Mouse (Mus musculus) megakaryocyte-erythroid progenitor cell, adult 5-6 weeks (primary cell): ENCODE data around the gene Grik2. TPM values are rescaled to one million over a fixed set of nuclear protein-coding genes. Genes with fewer than 3 reads are reported as not detected.

Experiments
- ATAC-seq: replicated peaks from 2 replicates; pipeline ENCODE4 v1.8.0; 2016; ENCODE audit warnings: mild to moderate bottlenecking, inconsistent platforms; ENCODE audit not compliant: severe bottlenecking, poor library complexity, low FRiP score, low TSS enrichment
- total RNA-seq, 2 experiments: library from RNA; stranded (forward) in 1 of 2; stranded (reverse) in 1 of 2; fragments of 200-1000, 215-1000 nt in 1 of 2; fragments of >200 nt in 1 of 2; fragmentation: Nextera tagmentation in 1 of 2; gene quantifications; 2 replicates each; pipeline ENCODE4 v1.2.3; 2014 to 2017

Grik2 gene
- total RNA-seq, 2 experiments from 2014 or later, result not detected

GRCm38 (mm10) chr10:49709748-49710147 is 78.8 kb downstream of the Grik2 start:
- no peak for ATAC-seq

DNA sequence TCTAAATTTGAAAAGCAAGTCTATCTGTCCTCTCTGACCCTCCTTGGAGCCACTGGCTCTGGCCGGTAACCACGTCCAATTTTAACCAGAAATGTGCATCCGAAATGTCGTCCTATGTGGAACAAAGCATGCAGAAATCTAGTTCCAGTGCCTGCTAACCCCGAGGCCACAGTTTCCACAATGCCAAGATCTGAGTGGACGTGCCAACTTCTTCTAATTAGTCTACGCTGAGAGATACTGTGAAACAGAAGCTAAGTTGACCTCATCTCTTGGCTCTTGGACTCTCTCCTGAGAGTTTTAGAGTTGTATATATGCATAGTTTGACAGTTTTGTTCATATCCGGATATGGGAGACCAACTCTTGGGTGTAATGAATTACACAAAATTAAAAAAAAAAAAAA is 84.1 kb downstream of the Grik2 start:
- ATAC-seq, result no peak

DNA sequence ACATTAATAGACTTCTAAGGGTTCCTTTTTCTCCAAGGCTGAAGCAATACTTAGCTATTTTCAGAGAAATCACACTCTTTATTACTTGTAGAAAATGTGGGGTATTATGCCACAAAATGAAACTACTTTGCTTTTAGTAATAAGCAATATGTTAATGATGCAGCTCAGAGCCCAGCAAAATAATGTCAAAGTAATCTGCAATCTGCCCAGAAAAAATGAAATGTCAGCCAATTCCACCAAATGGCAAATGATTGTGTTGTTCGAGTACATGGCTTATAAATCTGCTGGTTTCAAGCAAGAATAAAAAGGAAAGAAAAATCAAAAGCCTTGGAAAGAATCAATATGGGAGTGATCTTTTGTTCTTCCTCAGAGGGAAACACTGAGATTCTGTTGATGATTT is 136.2 kb downstream of the Grik2 start:
- ATAC-seq, result no peak

DNA sequence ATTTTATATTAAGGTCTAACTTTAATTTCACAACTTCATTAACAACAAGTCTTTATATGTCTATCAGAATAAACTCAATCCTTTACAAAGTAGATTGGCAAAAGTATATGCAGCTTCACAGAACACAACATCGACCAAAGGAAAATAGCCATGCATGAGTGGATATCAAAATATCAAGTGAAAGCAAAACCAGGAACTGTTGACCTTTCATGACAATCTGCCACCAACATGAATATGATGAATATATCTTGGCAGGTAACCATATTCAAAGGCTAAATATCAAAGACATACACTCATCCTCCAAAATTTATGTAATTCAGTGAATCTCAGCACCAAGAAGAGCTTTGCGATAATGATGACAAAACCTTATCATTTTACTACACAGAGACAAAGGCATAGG is 141.4 kb downstream of the Grik2 start:
- ATAC-seq, result no peak

- ATAC-seq, result no peak
Measured at GRCm38 (mm10) chr10:49639901-49640300, 148.7 kb downstream of the Grik2 start.

- ATAC-seq, result no peak
Measured at GRCm38 (mm10) chr10:49623951-49624350, 164.6 kb downstream of the Grik2 start.

GRCm38 (mm10) chr10:49597652-49598051 is 190.9 kb downstream of the Grik2 start:
- ATAC-seq, result no peak

DNA sequence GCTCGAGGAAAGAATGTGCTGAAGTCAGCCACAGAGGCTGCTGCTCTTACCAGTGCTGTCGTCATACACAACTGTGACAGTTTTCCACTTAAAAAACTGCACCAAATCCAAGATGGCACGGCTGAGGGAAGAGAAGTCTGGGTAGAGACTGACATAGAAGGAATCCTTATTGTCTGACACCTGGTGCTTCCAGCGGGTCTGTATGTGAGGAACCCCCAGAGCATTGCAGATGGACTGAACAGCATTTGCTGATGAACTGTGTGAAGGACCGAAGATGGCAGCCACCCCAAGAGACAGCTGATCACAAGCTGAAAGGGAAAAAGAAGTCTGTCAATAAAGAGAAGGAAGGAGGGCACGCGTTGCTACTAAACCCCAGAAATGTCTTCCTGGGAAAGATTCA is 215.1 kb downstream of the Grik2 start:
- ATAC-seq, result no peak

DNA sequence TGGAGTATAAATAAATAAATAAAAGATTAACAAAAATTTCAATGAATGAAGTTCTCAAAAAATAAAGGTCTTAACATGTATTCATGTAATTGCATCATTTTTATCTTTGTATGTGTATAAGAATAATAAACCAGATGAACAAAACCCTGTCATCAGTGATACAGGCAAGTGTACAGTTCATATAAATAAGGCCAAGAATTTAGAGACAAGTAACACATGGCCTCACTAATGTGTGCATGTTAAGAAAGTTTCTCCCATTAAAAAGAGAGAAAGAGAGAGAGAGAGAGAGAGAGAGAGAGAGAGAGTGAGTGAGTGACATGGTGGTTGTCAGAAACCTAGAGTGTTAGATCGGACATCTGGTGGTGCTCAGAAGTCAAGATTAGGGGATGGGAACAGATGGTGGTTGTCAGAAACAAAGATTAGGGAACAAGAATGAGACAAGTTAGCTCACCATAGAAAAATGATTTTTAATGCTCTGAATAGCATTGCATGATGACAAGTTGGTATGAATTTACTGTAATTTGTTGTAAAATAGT is 228.6 kb downstream of the Grik2 start:
- ATAC-seq, result no peak

- ATAC-seq, result no peak
Measured at GRCm38 (mm10) chr10:49542249-49542648, 246.3 kb downstream of the Grik2 start.

- ATAC-seq, result no peak
Measured at GRCm38 (mm10) chr10:49519752-49520151, 268.8 kb downstream of the Grik2 start.

DNA sequence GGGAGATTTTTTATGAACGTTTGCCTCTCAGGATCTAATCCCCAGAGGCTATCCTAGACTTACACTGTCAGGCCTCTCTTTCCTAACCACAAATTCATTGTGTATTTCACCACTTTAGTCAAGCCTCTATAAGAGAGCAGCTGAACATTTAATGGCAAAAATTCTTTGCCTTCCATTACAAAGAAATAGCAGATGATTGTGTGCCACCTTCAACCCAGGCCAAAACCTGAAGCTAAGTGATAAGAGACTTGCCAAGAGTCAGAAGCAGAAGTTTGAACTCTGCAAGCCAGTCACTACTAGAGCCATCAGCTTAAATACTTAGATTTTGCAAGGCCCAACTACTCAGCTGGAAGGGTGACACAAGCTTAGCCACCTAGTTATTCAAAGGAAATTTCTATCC is 287.9 kb downstream of the Grik2 start:
- no peak for ATAC-seq

GRCm38 (mm10) chr10:49497302-49497701 is 291.3 kb downstream of the Grik2 start:
- ATAC-seq, result no peak

- no peak for ATAC-seq
Measured at GRCm38 (mm10) chr10:49481439-49481838, 307.1 kb downstream of the Grik2 start.

DNA sequence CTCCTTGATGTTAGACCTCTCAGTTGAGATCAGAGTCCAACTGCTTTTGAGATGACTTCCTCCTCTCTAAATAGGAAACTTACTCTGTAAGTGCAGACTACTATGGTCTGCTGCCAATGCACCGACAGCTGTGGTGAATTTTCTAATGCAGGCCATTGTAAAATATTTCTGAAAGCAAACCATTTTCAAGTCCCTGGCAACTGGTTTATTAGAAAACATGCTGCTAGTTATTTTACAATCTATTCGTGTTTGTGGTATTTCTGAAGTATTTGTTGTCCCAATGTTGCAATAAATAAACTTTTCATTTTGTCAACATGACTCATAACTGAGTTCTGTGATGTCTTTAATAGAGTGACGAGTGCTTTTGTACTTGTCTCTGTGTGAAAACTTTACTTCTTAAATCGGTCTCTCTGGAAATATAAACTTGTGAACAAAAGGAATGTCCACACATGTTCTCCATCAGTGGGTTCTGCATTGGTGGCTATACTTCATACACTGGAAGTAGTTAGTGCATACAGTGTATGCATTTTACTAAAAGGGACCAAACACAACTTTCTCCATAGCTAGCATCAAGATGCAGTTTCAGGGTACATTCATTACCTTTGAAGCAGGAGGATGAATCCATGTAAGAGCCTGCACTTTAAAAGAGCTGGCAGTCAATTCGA is 308.3 kb downstream of the Grik2 start:
- ATAC-seq, result no peak

- no peak for ATAC-seq
Measured at GRCm38 (mm10) chr10:49473613-49474012, 315.0 kb downstream of the Grik2 start.

DNA sequence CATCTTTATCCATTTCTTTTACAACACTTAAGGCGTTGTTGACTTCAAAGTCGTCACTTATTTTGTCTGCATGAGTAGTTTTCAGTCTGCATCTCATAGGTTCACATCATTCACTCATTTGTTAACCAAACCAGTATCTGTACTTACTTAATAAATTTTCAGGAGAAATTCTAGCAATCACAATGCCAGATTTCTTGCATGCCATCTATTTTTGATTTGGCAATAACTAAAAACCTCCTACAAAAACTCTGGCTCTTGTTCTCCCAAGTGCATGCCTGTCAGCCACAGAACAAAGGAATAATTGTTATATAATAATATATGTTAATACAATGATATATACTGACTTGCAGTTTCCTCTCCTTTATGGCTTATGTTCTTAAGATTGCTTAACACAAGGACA is 331.8 kb downstream of the Grik2 start:
- ATAC-seq, result no peak

GRCm38 (mm10) chr10:49453535-49453934 is 335.0 kb downstream of the Grik2 start:
- no peak for ATAC-seq

GRCm38 (mm10) chr10:49441369-49441768 is 347.2 kb downstream of the Grik2 start:
- no peak for ATAC-seq

- ATAC-seq, result no peak
Measured at GRCm38 (mm10) chr10:49437057-49437456, 351.5 kb downstream of the Grik2 start.

- no peak for ATAC-seq
Measured at GRCm38 (mm10) chr10:49436301-49436700, 352.3 kb downstream of the Grik2 start.

GRCm38 (mm10) chr10:49432825-49433224 is 355.7 kb downstream of the Grik2 start:
- ATAC-seq, result no peak
